Mouse (Mus musculus) lung, adult 2 months (tissue): Measurements from ENCODE around the gene Foxp1. TPM values are rescaled to one million over a fixed set of nuclear protein-coding genes. Genes with fewer than 3 reads are reported as not detected.

Experiments used
- DNase-seq: peaks from one replicate; pipeline ENCODE4 v3.0.0; 2022
- H3K4me1 ChIP-seq: fragments of 200-500 bp; 2 replicates; pipeline ENCODE4 v1.6.1; 2011; ENCODE audit warnings: low read length; ENCODE audit not compliant: control insufficient read depth, insufficient read depth
- H3K4me3 ChIP-seq: fragments of 200-500 bp; replicated peaks from 2 replicates; pipeline ENCODE3; 2011; ENCODE audit warnings: low read depth, mild to moderate bottlenecking, control low read depth, low read length; ENCODE audit errors: extremely low read depth
- CTCF ChIP-seq: fragments of 200-500 bp; IDR thresholded peaks from 2 replicates; pipeline ENCODE4 v1.5.1; 2011; ENCODE audit warnings: mild to moderate bottlenecking, low read length, control low read depth; ENCODE audit not compliant: insufficient read depth
- POLR2A ChIP-seq: fragments of 200-500 bp; IDR thresholded peaks from 2 replicates; pipeline ENCODE4 v1.6.1; 2011; ENCODE audit warnings: low read depth, mild to moderate bottlenecking, control low read depth, low read length, borderline replicate concordance; ENCODE audit errors: extremely low read depth
- WGBS: fragments of 180-500 bp; shearing (Covaris S2); methylation state at CpG from one replicate; pipeline ENCODE4 v1.1.7; 2018; 5-methylcytosine and 5-hydroxymethylcytosine counted together
- polyA plus RNA-seq: library from polyadenylated mRNA; depleted of rRNA; stranded (reverse); fragments of >200 nt; gene quantifications from 2 replicates; pipeline ENCODE4 v1.2.3, GENCODE M21; 2012

Foxp1 gene
- polyA plus RNA-seq, 1 experiment = 135 TPM

DNA sequence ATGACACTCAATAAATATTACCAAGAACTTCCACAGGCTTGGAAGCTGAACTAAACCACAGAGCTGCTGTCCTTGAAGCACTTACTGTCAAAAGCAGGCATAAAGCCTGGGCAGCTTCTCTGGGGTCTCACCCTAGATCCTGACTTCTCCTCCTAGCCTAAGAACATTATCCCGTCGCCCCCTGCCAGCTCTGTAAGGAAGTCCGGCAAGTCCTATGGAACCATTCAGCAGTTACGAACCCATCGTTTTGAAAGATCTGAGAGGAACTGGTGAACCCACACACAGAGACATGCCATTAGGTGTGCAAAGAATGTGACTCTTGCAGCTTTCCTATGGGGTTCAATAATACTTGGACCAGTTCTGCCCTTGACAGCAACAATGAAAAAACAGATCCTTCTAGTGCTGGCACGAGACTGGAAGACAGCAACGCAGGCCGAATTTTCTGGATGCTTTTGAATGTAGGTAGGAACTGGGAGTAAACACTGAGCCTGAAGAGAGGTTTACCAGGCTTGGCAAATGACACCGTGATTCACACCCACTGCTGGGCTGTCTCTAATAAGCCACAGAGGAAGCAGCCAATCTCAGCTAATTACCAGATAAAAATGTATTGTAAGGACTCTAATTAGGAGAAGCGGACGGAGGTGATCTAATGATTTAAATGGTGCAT, 574.9 kb downstream of the Foxp1 start:
- WGBS = 57% methylated on average over 11 of the region's 11 CpGs
- no peak for DNase-seq
- H3K4me3 ChIP-seq = no peak overlapping the region
- peaks cover 29% of the 10 kb centered on the region for H3K4me1 ChIP-seq
- TF ChIP-seq POLR2A = no peak
- TF ChIP-seq CTCF = no peak

DNA sequence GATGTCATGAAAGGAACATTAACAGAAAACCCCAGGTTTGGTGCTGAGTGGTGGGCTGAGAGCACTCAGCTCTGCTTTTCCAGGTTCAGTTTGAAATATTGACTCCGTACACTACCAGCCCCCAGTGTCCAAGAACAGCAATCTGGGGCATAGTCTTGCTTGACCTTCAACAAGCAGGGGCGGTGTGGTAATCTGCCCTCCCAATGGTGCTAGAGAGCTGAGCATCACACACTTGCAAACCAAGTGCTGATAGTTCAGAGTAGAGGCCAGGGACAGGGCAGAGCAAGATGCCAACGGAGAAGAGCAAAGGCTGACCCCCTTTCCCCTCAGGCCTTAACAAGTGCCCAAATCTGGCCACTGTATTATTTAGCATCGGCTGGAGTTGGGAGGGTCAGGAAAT, 575.8 kb downstream of the Foxp1 start:
- 76% methylated on average over 4 of the region's 4 CpGs for WGBS
- TF ChIP-seq POLR2A (no peak), CTCF (no peak)
- peaks cover 29% of the 10 kb centered on the region for H3K4me1 ChIP-seq
- no peak for DNase-seq
- H3K4me3 ChIP-seq = no peak overlapping the region

DNA sequence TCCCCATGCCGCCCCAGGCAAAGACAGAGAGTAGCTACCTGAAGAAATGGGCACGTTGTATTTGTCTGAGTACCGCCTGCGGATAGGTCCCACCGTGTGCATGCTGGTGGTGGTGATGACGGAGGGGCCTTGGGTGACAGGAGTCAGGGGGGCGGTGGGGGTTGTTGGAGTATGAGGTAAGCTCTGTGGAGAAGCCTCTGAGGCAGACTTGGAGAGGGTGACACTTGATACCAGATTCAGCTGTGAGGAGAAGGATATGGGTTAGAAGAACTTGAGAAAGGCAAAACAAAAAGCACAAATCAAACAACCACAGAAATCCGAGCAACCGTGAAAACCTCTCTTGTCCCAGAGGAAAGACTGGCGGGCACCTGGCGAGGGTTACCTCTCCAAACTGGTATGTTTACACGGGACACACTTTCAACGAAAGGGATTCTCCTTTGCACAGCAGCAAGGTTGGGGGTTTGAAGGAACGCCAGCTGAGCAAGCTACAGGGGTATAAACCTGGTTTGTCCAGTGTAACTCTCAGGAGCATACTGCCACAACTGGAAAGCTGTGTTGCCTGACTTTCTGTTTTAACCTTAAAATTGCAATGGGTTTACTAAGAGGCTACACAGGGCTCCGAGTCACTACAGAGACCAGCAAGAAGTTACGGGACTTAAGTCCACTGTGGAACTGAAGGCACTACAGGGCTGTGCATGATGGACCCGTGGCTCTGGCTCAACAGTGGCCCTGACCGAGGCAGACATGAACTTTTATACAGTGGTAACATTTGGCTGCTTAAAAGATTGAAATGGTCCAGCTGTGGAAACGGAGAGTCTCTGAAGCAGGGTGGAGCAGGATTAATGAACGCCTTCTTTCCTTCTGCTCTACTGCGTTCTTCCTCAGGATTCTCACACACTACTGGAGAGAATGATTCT, 576.8 kb downstream of the Foxp1 start:
- no peak for DNase-seq
- Histone ChIP-seq H3K4me3 (no peak overlapping the region), H3K4me1 (peaks cover 22% of the 10 kb centered on the region)
- 72% methylated on average over 21 of the region's 21 CpGs for WGBS
- TF ChIP-seq POLR2A (no peak), CTCF (no peak)

DNA sequence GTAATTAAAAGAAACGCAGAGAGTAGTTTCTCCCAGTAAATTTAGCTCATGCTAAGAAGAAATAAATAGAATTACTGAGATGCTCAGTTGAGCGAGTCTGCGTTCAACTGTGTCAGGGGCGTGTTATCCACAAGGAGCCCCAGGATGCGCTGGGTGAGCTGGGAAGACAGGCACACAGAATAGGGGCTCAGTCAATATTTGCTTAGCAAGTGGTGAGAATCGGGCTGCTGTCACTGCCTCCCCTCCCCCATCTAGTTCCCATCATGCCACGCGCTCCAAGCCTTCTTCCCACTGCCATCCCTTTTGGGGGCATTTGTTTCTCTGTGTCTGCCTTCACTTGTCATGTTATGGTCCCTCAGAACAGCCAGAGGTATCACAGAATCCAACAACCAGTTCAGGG, 584.2 kb downstream of the Foxp1 start:
- TF ChIP-seq POLR2A (no peak), CTCF (no peak)

DNA sequence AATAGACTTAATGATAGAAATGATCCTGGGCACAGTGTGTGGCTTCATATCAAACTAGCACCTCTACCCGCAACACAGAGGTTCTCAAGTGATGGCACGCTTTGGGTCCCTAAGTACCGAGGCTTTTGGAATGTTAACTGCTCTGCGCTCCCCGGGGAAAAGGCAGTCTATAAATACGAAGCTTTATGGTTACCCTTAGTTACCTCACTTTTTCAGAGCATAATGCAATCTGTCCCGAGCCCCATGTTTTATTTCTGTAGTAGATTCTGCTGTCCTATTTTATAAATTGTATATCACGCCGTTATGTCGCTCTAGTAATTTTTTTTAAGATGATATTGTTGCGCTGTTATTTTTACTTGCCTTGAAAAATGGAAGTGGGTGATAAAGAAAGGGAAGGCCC, 585.0 kb downstream of the Foxp1 start:
- TF ChIP-seq POLR2A (no peak), CTCF (no peak)
- DNase-seq = no peak
- H3K4me1 ChIP-seq = no peaks in the 10 kb centered on the region
- H3K4me3 ChIP-seq = no peak overlapping the region
- 91% methylated on average over 11 of the region's 11 CpGs for WGBS

More for the DNA sequence above, 584.2 kb downstream of the Foxp1 start:
- no peak for DNase-seq
- no peaks in the 10 kb centered on the region for H3K4me1 ChIP-seq
- H3K4me3 ChIP-seq = no peak overlapping the region
- 88% methylated on average over 8 of the region's 8 CpGs for WGBS

DNA sequence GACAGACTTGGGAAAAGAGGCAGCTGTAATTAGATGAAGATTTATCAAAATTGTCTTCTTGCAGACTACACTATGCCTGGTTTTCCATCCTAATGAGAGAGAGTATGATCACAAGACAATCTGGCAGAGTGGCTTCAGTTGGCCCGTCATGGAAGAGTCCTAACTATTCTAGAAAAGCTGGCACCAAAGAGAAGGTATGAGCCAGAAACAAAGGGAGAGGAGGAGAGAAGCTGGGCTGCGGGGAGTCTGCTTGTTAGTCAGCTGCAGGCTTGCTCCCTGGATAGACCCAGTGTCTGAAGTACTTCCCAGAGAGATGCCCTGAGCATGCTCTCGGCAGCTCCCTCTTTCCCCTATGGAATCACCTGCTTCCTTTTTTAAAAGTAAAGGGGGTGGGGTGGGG, 586.1 kb downstream of the Foxp1 start:
- no peak for TF ChIP-seq CTCF
- no peak for TF ChIP-seq POLR2A
- no peak overlapping the region for H3K4me3 ChIP-seq
- DNase-seq = no peak
- WGBS = 82% methylated on average over 3 of the region's 3 CpGs
- no peaks in the 10 kb centered on the region for H3K4me1 ChIP-seq

DNA sequence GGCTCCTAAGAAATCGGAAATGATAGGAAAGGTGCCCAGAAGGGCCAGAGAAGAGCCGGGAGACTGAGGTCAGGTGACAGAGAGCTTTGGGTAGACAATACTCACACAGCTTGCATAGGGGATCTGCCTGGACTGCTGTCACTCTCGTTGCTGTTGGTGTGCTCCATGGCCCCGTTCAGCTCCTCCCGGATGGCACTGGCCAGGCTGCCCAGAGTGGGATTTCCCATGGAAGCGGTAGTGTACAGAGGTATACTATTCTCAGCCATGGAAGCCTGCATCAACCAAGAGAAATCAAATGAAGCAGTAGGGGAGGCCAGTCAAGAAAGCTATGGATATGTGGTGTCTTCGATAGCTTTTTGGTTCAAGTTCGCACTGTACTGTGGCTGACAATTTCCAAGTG, 587.4 kb downstream of the Foxp1 start:
- Histone ChIP-seq H3K4me3 (no peak overlapping the region), H3K4me1 (no peaks in the 10 kb centered on the region)
- DNase-seq = no peak
- no peak for TF ChIP-seq POLR2A
- TF ChIP-seq CTCF = no peak
- 94% methylated on average over 8 of the region's 8 CpGs for WGBS

DNA sequence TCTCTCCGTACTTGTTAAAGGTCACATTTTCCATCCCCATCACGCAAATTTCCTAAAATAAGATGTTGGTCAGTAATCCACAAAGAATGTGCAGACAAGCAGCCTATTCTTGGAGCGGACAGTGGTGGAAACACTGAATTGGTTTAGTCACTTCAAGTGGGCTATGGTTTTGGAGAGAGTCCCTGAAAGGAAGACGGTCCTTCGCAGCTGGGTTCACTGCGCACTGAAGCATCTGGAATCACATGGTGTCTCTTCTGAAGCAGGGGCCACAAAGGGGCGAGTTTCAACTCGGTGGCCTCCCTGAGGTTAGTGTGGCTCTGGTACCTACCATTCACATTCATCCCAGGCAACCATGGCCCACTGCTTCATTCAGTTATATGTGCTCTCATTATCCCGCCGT, 588.1 kb downstream of the Foxp1 start:
- 90% methylated on average over 10 of the region's 10 CpGs for WGBS
- no peak for DNase-seq
- Histone ChIP-seq H3K4me1 (no peaks in the 10 kb centered on the region), H3K4me3 (no peak overlapping the region)
- TF ChIP-seq POLR2A = no peak
- TF ChIP-seq CTCF = no peak

DNA sequence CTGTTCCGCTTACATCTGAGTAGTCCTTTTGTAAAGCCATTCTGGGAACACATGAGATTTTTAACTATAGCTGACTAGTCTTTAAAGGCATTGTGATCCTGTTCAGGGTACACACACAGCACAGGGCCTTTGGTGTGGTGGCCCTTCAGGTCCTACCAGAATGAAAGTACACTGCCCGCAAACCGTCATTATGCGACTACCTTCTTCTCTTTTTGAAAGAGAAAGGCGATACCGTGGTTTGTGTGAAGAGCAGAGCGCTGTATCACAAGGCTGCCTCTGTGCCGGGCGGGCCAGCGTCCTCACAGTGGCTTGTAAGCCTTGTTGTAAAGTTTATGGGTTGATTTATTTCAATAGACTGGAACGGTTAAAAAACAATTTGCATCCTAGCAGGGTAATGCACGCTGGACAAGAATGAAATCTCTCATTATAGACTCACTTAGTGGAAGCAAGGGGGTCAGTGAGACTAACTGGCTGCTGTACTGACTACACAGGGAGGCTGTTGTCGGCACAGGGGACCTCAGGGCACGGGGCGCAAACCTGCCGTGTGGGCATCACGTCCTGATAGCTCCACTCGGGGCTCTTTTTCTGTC, 589.3 kb downstream of the Foxp1 start:
- no peak for DNase-seq
- Histone ChIP-seq H3K4me3 (no peak overlapping the region), H3K4me1 (no peaks in the 10 kb centered on the region)
- WGBS = 93% methylated on average over 18 of the region's 18 CpGs
- TF ChIP-seq CTCF = no peak
- TF ChIP-seq POLR2A = no peak
